7 mouse cellular contexts compared by ENCODE assay signal in genomic region chr13:102658223-102658839, GRCm38 (mm10). TPM values are rescaled to one million over a fixed set of nuclear protein-coding genes. Genes with fewer than 3 reads are reported as not detected.
DNase-seq lines count a peak whose midpoint lies in the region; ATAC-seq lines count a peak whose summit lies in the region.

No protein-coding gene starts in this region.

- intact Hi-C loops in left cerebral cortex, postnatal 36 days (cut with DNase I) = no loop called here

- peak; percentile 57 for DNase-seq in urinary bladder, postnatal 14 days (ENCODE audit: low spot score)
- DNase-seq in urinary bladder, postnatal 4 days (ENCODE audit: low spot score in 2 of 2) = no peak
- peak; percentile 76 for DNase-seq in gastrocnemius, adult 18-20 months (ENCODE audit: low spot score)
- peak; percentile 56 for DNase-seq in kidney, postnatal 14 days
- DNase-seq in T-cell, adult 2 months (ENCODE audit: low spot score) = no peak
- DNase-seq in left cerebral cortex, postnatal 36 days (ENCODE audit: low spot score in 2 of 2) = no peak

- no peak for ATAC-seq in erythroid progenitor cell, adult 5-6 weeks (replicated peaks; ENCODE audit: low FRiP score, poor library complexity, severe bottlenecking)

RNA-seq across cellular contexts. Expression of gene Cd180, which starts 35.0 kb away (rescaled TPM):
- total RNA-seq in gastrocnemius, adult 18-20 months (2021) = under 1 TPM in 1 of 2 experiments, not detected in 1; 0.12 TPM
- 1 to 10 TPM; 2.1 to 2.5 TPM for total RNA-seq in left cerebral cortex, postnatal 36 days (2021)
- total RNA-seq in erythroid progenitor cell, adult 5-6 weeks (2015; ENCODE audit: low replicate concordance) = 23.5 and 25.9 TPM in 2 replicates
- total RNA-seq in erythroid progenitor cell, adult 5-6 weeks (2017; ENCODE audit: low replicate concordance) = 1.7 and 2.3 TPM in 2 replicates

Comparison
In these comparisons a context has a peak if more than half of its experiments do, and no peak if none do; other contexts are left out.
1. DNase-seq: peak in urinary bladder, postnatal 14 days (single experiment), gastrocnemius, adult 18-20 months (single experiment) and kidney, postnatal 14 days (single experiment); none in urinary bladder, postnatal 4 days (0 of 2), T-cell, adult 2 months (single experiment) and left cerebral cortex, postnatal 36 days (0 of 2).